Mouse (Mus musculus): ENCODE results near the gene Hmcn2. TPM values are rescaled to one million over a fixed set of nuclear protein-coding genes. Genes with fewer than 3 reads are reported as not detected.

Gene Hmcn2
- total RNA-seq, 2 experiments from 2014 or later: 0.21 to 0.32 TPM

GRCm38 (mm10) chr2:31497635-31498034 lies 183.4 kb downstream of the Hmcn2 start:
- DNase-seq (ENCODE audit: low spot score in 2 of 2): peak in 1 of 2 experiments; percentile 33
- intact Hi-C loops (cut with DNase I): loop anchor here (2.0 kb wide), 1 partner anchor 75 kb away; the partner anchor contains the start of gene Fubp3

GRCm38 (mm10) chr2:31499327-31500291 lies 185.4 kb downstream of the Hmcn2 start:
- no peak for DNase-seq (ENCODE audit: low spot score in 2 of 2)
- intact Hi-C loops (cut with DNase I): no loop called here

- intact Hi-C loops (cut with DNase I): no loop called here
- no peak for DNase-seq (ENCODE audit: low spot score in 2 of 2)
These were observed 186.3 kb downstream of the Hmcn2 start for GRCm38 (mm10) chr2:31500292-31501204.

GRCm38 (mm10) chr2:31501448-31502130 lies 187.4 kb downstream of the Hmcn2 start:
- no peak for DNase-seq (ENCODE audit: low spot score in 2 of 2)
- intact Hi-C loops (cut with DNase I): no loop called here

- intact Hi-C loops (cut with DNase I): no loop called here
- DNase-seq (ENCODE audit: low spot score in 2 of 2): no peak
These were observed 188.7 kb downstream of the Hmcn2 start for GRCm38 (mm10) chr2:31502616-31503522.

GRCm38 (mm10) chr2:31505472-31505871 lies 191.3 kb downstream of the Hmcn2 start:
- intact Hi-C loops (cut with DNase I): no loop called here
- DNase-seq (ENCODE audit: low spot score in 2 of 2): peak in 1 of 2 experiments; percentile 15

- intact Hi-C loops (cut with DNase I): no loop called here
- no peak for DNase-seq (ENCODE audit: low spot score in 2 of 2)
These were observed 194.6 kb downstream of the Hmcn2 start for GRCm38 (mm10) chr2:31508851-31509250.

Other genes with a start within 250 kb of the Hmcn2 start
- 10 to 100 TPM; 84.0 to 87.3 TPM for gene Fnbp1, start 172.4 kb upstream of the Hmcn2 start, total RNA-seq (2021)
- gene Gpr107, start 162.1 kb upstream of the Hmcn2 start, total RNA-seq (2021): 10 to 100 TPM; 45.0 to 52.4 TPM
- 100 to 1,000 TPM; 196 to 203 TPM for gene Ncs1, start 68.6 kb upstream of the Hmcn2 start, total RNA-seq (2021)
- 10 to 100 TPM; 16.1 to 16.8 TPM for gene Ass1, start 155.8 kb downstream of the Hmcn2 start, total RNA-seq (2021)

Data from left cerebral cortex, postnatal 25 days (tissue).